Comparison of ENCODE assay signal across 8 mouse cellular contexts in the genomic region with DNA sequence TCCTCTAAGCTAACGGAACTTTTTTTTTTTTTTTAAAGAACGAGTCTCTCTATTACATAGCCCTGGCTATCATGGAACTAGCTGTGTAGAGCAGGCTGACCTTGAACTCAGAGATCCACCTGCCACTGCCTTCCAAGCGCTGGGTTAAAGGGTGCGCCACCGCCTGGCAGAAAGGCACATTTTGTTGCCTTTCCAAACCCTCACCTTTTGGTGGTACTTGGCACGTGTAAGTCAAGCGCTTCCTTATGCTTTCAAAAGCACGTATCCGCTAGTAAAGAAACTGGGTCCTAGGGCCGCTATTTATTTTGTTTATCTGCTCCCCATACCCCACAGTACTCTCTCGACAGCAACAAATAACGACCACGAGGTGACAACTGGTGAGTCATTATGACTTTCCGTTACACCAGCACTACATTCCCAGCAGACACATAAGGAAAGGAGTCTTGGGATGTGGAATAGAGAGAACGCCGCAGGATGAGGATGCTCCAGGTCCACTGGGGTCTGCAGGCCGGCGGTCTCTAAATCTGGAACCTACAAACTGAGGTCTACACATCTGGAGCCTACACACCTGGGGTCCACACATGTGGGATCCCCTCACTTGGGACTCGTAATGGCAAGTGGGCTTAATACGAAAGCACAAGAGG. TPM values are rescaled to one million over a fixed set of nuclear protein-coding genes. Genes with fewer than 3 reads are reported as not detected.
A peak's percentile ranks its signal among the peaks of the same experiment; 100 is the strongest.
DNase-seq lines count a peak whose midpoint lies in the region; ATAC-seq and TF ChIP-seq lines count a peak whose summit lies in the region.

No protein-coding gene starts in this region.

- TF ChIP-seq CTCF in brain, embryonic 14.5 days (IDR thresholded peaks at IDR 0.05; ENCODE audit: borderline replicate concordance, extremely low read depth, insufficient read depth, insufficient read length): peak; percentile 21; the same call in 1 of the 2 replicates
- peak; percentile 46 for TF ChIP-seq CTCF in lung, adult 2 months (IDR thresholded peaks at IDR 0.05; ENCODE audit: insufficient read depth, low read length)

- TF ChIP-seq POLR2A in brain, embryonic 14.5 days (IDR thresholded peaks at IDR 0.05; ENCODE audit: borderline replicate concordance, extremely low read depth, insufficient read depth, insufficient read length, poor library complexity, severe bottlenecking): no peak
- TF ChIP-seq POLR2A in lung, adult 2 months (IDR thresholded peaks at IDR 0.05; ENCODE audit: borderline replicate concordance, extremely low read depth, low read depth, low read length): no peak

- 4% methylated on average over 20 of the region's 20 CpGs for WGBS in forebrain, embryonic 12.5 days
- WGBS in intestine, embryonic 15.5 days: 3% methylated on average over 20 of the region's 20 CpGs
- 4% methylated on average over 20 of the region's 20 CpGs for WGBS in lung, adult 2 months

- no peak; the same call in 1 of the 2 replicates for ATAC-seq in forebrain, embryonic 12.5 days (ENCODE audit: low FRiP score)
- ATAC-seq in intestine, embryonic 15.5 days: peak; percentile 55

- peak overlapping the region; percentile 93 for H3K27ac ChIP-seq in forebrain, embryonic 12.5 days
- H3K27ac ChIP-seq in intestine, embryonic 15.5 days: peak overlapping the region; percentile 95

- DNase-seq in embryo, embryonic 10 days (ENCODE audit: low spot score): peak; percentile 70
- DNase-seq in embryo, embryonic 9.5 days (ENCODE audit: extremely low spot score): no peak
- peak; percentile 34 for DNase-seq in brain, embryonic 14.5 days (ENCODE audit: low read depth)
- peak; percentile 45 for DNase-seq in lung, adult 2 months
- DNase-seq in retina, adult 2 months (ENCODE audit: low read depth, low spot score): peak; percentile 11
- DNase-seq in ovary, adult 18-20 months (ENCODE audit: low spot score): no peak

- peak overlapping the region; percentile 86 for H3K4me3 ChIP-seq in forebrain, embryonic 12.5 days (replicated peaks)
- peak overlapping the region; percentile 82 for H3K4me3 ChIP-seq in intestine, embryonic 15.5 days (replicated peaks)
- H3K4me3 ChIP-seq in lung, adult 2 months (replicated peaks; ENCODE audit: extremely low read depth, low read depth, low read length): peak overlapping the region; percentile 66

- H3K9ac ChIP-seq in forebrain, embryonic 12.5 days: peak overlapping the region; percentile 81
- peak overlapping the region; percentile 91 for H3K9ac ChIP-seq in intestine, embryonic 15.5 days

- H3K4me1 ChIP-seq in forebrain, embryonic 12.5 days: peaks cover 7% of the 10 kb centered on the region
- peaks cover 3% of the 10 kb centered on the region; the same call in 1 of the 2 replicates for H3K4me1 ChIP-seq in intestine, embryonic 15.5 days (replicated peaks)
- H3K4me1 ChIP-seq in lung, adult 2 months (ENCODE audit: control insufficient read depth, insufficient read depth, low read length): no peaks in the 10 kb centered on the region

- H3K9me3 ChIP-seq in forebrain, embryonic 12.5 days: no peaks in the 10 kb centered on the region
- H3K9me3 ChIP-seq in intestine, embryonic 15.5 days: no peaks in the 10 kb centered on the region

- no peaks in the 10 kb centered on the region for H3K36me3 ChIP-seq in forebrain, embryonic 12.5 days (replicated peaks)
- H3K36me3 ChIP-seq in intestine, embryonic 15.5 days: peaks cover 2% of the 10 kb centered on the region; the same call in 1 of the 2 replicates

- peak overlapping the region; percentile 62 for H3K4me2 ChIP-seq in forebrain, embryonic 12.5 days
- peak overlapping the region; percentile 75 for H3K4me2 ChIP-seq in intestine, embryonic 15.5 days (replicated peaks)

- 0 out of 2 replicates have a peak, but pooled peaks cover 4% of the 10 kb centered on the region for H3K27me3 ChIP-seq in forebrain, embryonic 12.5 days
- no peaks in the 10 kb centered on the region for H3K27me3 ChIP-seq in intestine, embryonic 15.5 days (replicated peaks)

RNA-seq across cellular contexts. Expression of gene Chd1l, which starts 0.7 kb away (rescaled TPM):
- 5.5 and 5.9 TPM in 2 replicates for polyA plus RNA-seq in brain, embryonic 14.5 days (2012; rRNA removed)
- 17.2 and 19.3 TPM in 2 replicates for polyA plus RNA-seq in forebrain, embryonic 12.5 days (2016; fragmentation: Nextera tagmentation; extraction: Ambion mirVana)
- polyA plus RNA-seq in intestine, embryonic 15.5 days (2015; fragmentation: Nextera tagmentation; extraction: Ambion mirVana): 19.6 and 20.5 TPM in 2 replicates
- polyA plus RNA-seq in lung, adult 2 months (2012; rRNA removed): 3.8 and 5.2 TPM in 2 replicates

RNA-seq across cellular contexts. Expression of gene Fmo5, which starts 19.3 kb away (rescaled TPM):
- 0.57 and 0.66 TPM in 2 replicates for polyA plus RNA-seq in brain, embryonic 14.5 days (2012; rRNA removed)
- polyA plus RNA-seq in forebrain, embryonic 12.5 days (2016; fragmentation: Nextera tagmentation; extraction: Ambion mirVana): 0.42 and 0.65 TPM in 2 replicates
- 30.8 and 33.0 TPM in 2 replicates for polyA plus RNA-seq in intestine, embryonic 15.5 days (2015; fragmentation: Nextera tagmentation; extraction: Ambion mirVana)
- polyA plus RNA-seq in lung, adult 2 months (2012; rRNA removed): 8.0 and 15.1 TPM in 2 replicates

RNA-seq across cellular contexts. Expression of gene Prkab2, which starts 48.7 kb away (rescaled TPM):
- 17.3 and 18.4 TPM in 2 replicates for polyA plus RNA-seq in brain, embryonic 14.5 days (2012; rRNA removed)
- 8.9 and 9.0 TPM in 2 replicates for polyA plus RNA-seq in forebrain, embryonic 12.5 days (2016; fragmentation: Nextera tagmentation; extraction: Ambion mirVana)
- 6.7 and 6.8 TPM in 2 replicates for polyA plus RNA-seq in intestine, embryonic 15.5 days (2015; fragmentation: Nextera tagmentation; extraction: Ambion mirVana)
- polyA plus RNA-seq in lung, adult 2 months (2012; rRNA removed): 5.4 and 8.3 TPM in 2 replicates

Comparison
In these comparisons a context has a peak if more than half of its experiments do, and no peak if none do; other contexts are left out.
1. DNase-seq: peak in embryo, embryonic 10 days (single experiment), brain, embryonic 14.5 days (single experiment), lung, adult 2 months (single experiment) and retina, adult 2 months (single experiment); none in embryo, embryonic 9.5 days (single experiment) and ovary, adult 18-20 months (single experiment).
2. Peak in every context shown above with its lines, with median percentiles within 50 percentile points of each other: H3K4me3 ChIP-seq.